Mouse (Mus musculus): ENCODE measurements around the gene Kcnk4. TPM values are rescaled to one million over a fixed set of nuclear protein-coding genes. Genes with fewer than 3 reads are reported as not detected.
A peak's percentile ranks its signal among the peaks of the same experiment; 100 is the strongest.

Gene Kcnk4
- total and polyA plus RNA-seq, 3 experiments = 0.15 to 1.8 TPM; not detected in 1

- no peak for DNase-seq (ENCODE audit: low read depth, low spot score)
- TF ChIP-seq KAT2A (conservative IDR thresholded peaks at IDR 0.05; ENCODE audit: low read depth, low read length) = no peak
- no peak for TF ChIP-seq NELFE (IDR thresholded peaks at IDR 0.05; ENCODE audit: low read depth, low read length)
- TF ChIP-seq POLR2AphosphoS5 (IDR thresholded peaks at IDR 0.05; ENCODE audit: borderline replicate concordance, low read depth, low read length) = no peak
- no peak for TF ChIP-seq ZC3H11A (IDR thresholded peaks at IDR 0.05; ENCODE audit: low read depth, low read length)
- TF ChIP-seq SMC3 (IDR thresholded peaks at IDR 0.05; ENCODE audit: low read depth, low read length) = no peak
- no peaks in the 10 kb centered on the region for H3K9me3 ChIP-seq (replicated peaks; ENCODE audit: insufficient read depth, low read length)
- H3K27ac ChIP-seq (ENCODE audit: control insufficient read depth, low read depth, low read length) = no peak overlapping the region
- H3K4me1 ChIP-seq (ENCODE audit: control insufficient read depth in 1 of 2, insufficient read depth in 2 of 2, low read length in 2 of 2) = peaks cover 4 to 43% of the 10 kb centered on the region in 2 experiments
- no peak overlapping the region for H3K4me3 ChIP-seq (ENCODE audit: control insufficient read depth in 1 of 2, insufficient read depth in 1 of 2, low read depth in 2 of 2, low read length in 2 of 2)
- peaks cover 0 to 20% of the 10 kb centered on the region in 2 experiments; a peak in 2 of 4 replicates for H3K36me3 ChIP-seq (ENCODE audit: control insufficient read depth in 1 of 2, insufficient read depth in 2 of 2, low read length in 2 of 2)
- peaks cover 15% of the 10 kb centered on the region for H3K79me2 ChIP-seq (ENCODE audit: control insufficient read depth, insufficient read depth, low read length, poor library complexity)
- H3K9ac ChIP-seq (ENCODE audit: control insufficient read depth, low read depth, low read length, poor library complexity, severe bottlenecking) = no peak overlapping the region
- H3K27me3 ChIP-seq (ENCODE audit: control insufficient read depth in 1 of 2, insufficient read depth in 2 of 2, low read length in 2 of 2) = no peaks in the 10 kb centered on the region
Observed at GRCm38 (mm10) chr19:6971644-6972043, 37.3 kb upstream of the Kcnk4 start.

- Histone ChIP-seq H3K4me3 (ENCODE audit: control insufficient read depth in 1 of 2, insufficient read depth in 1 of 2, low read depth in 2 of 2, low read length in 2 of 2) (no peak overlapping the region), H3K79me2 (ENCODE audit: control insufficient read depth, insufficient read depth, low read length, poor library complexity) (peaks cover 5% of the 10 kb centered on the region), H3K27me3 (ENCODE audit: control insufficient read depth in 1 of 2, insufficient read depth in 2 of 2, low read length in 2 of 2) (no peaks in the 10 kb centered on the region), H3K36me3 (ENCODE audit: control insufficient read depth in 1 of 2, insufficient read depth in 2 of 2, low read length in 2 of 2) (peaks cover 0 to 18% of the 10 kb centered on the region in 2 experiments; a peak in 2 of 4 replicates), H3K9me3 (replicated peaks; ENCODE audit: insufficient read depth, low read length) (no peaks in the 10 kb centered on the region), H3K27ac (ENCODE audit: control insufficient read depth, low read depth, low read length) (no peak overlapping the region), H3K9ac (ENCODE audit: control insufficient read depth, low read depth, low read length, poor library complexity, severe bottlenecking) (peak overlapping the region; percentile 25), H3K4me1 (ENCODE audit: control insufficient read depth in 1 of 2, insufficient read depth in 2 of 2, low read length in 2 of 2) (peaks cover 4 to 40% of the 10 kb centered on the region in 2 experiments)
- peak; percentile 53 for DNase-seq (ENCODE audit: low read depth, low spot score)
- no peak for TF ChIP-seq ZC3H11A (IDR thresholded peaks at IDR 0.05; ENCODE audit: low read depth, low read length)
- no peak for TF ChIP-seq POLR2AphosphoS5 (IDR thresholded peaks at IDR 0.05; ENCODE audit: borderline replicate concordance, low read depth, low read length)
- TF ChIP-seq KAT2A (conservative IDR thresholded peaks at IDR 0.05; ENCODE audit: low read depth, low read length) = no peak
- no peak for TF ChIP-seq CTCF (IDR thresholded peaks at IDR 0.05 in 2 of 3, conservative IDR thresholded peaks at IDR 0.05 in 1 of 3; ENCODE audit: control insufficient read depth in 1 of 3, insufficient read depth in 1 of 3, low read depth in 2 of 3, low read length in 3 of 3, poor library complexity in 1 of 3, severe bottlenecking in 1 of 3)
- no peak for TF ChIP-seq USF1 (IDR thresholded peaks at IDR 0.05; ENCODE audit: low read depth, low read length)
- TF ChIP-seq GATA1 (IDR thresholded peaks at IDR 0.05; ENCODE audit: low read depth, low read length) = peak; percentile 36; the same call in 1 of the 2 replicates
- no peak for TF ChIP-seq TBP (IDR thresholded peaks at IDR 0.05; ENCODE audit: low read depth, low read length)
- no peak for TF ChIP-seq EP300 (IDR thresholded peaks at IDR 0.05; ENCODE audit: low read depth in 1 of 2, low read length in 2 of 2)
- TF ChIP-seq E2F4 (IDR thresholded peaks at IDR 0.05; ENCODE audit: borderline replicate concordance, low read depth, low read length) = no peak
- no peak for TF ChIP-seq MAX (IDR thresholded peaks at IDR 0.05; ENCODE audit: low read length)
- no peak for TF ChIP-seq ZNF384 (IDR thresholded peaks at IDR 0.05; ENCODE audit: low read depth, low read length)
- TF ChIP-seq HCFC1 (IDR thresholded peaks at IDR 0.05; ENCODE audit: low read depth, low read length) = 0 out of 2 replicates have a peak, but pooled peaks have one; percentile 21
- no peak for TF ChIP-seq ZKSCAN1 (IDR thresholded peaks at IDR 0.05; ENCODE audit: low read depth, low read length)
- no peak for TF ChIP-seq TAL1 (IDR thresholded peaks at IDR 0.05; ENCODE audit: low read length)
- TF ChIP-seq SIN3A (IDR thresholded peaks at IDR 0.05; ENCODE audit: low read length) = 0 out of 2 replicates have a peak, but pooled peaks have one; percentile 15
- TF ChIP-seq TCF12 (IDR thresholded peaks at IDR 0.05; ENCODE audit: low read depth, low read length) = no peak
- no peak for TF ChIP-seq RCOR1 (IDR thresholded peaks at IDR 0.05; ENCODE audit: low read depth, low read length)
- no peak for TF ChIP-seq NELFE (IDR thresholded peaks at IDR 0.05; ENCODE audit: low read depth, low read length)
- TF ChIP-seq GABPA (IDR thresholded peaks at IDR 0.05; ENCODE audit: low read depth, low read length) = no peak
- TF ChIP-seq RAD21 (IDR thresholded peaks at IDR 0.05; ENCODE audit: low read depth, low read length) = no peak
Observed at GRCm38 (mm10) chr19:6970460-6971085, 36.3 kb upstream of the Kcnk4 start.

Data from MEL (cell line).